Mouse (Mus musculus) inflammation-experienced regulatory T-cells, adult 6 months (primary cell): Measurements from ENCODE around the gene Ntm. TPM values are rescaled to one million over a fixed set of nuclear protein-coding genes. Genes with fewer than 3 reads are reported as not detected.

ENCODE experiments used
- ATAC-seq: one replicate; pipeline ENCODE4 v1.8.0; 2017
- polyA plus RNA-seq, 3 experiments: library from polyadenylated mRNA; unstranded; fragments of 100-300 nt; shearing (Covaris generic); gene quantifications; one replicate each; pipeline ENCODE4 v1.2.1; 2017

Gene Ntm
- polyA plus RNA-seq, 3 experiments from 2014 or later = not detected

DNA sequence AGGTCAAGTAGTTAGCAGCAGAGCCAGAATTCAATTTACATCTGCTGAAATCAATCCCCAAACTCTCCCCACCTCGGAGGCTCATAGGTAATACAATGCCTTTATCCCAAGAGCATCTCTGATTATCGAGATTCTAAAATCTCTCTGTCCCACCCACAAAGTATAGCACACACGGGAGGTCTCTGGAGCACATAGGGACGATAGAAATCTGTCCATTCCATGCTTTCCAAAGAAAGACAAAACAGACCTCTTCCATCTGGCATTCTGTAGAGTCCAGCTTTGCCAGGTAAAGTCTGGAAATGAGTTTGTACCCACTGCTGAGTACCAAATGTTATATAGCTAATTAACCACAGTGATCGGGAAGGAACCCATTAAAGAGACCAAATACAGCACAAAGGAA is 388.4 kb downstream of the Ntm start:
- no peak for ATAC-seq

- no peak for ATAC-seq
Measured at GRCm38 (mm10) chr9:29568571-29568970, 394.4 kb downstream of the Ntm start.

- ATAC-seq = no peak
Measured at GRCm38 (mm10) chr9:29562419-29563071, 400.4 kb downstream of the Ntm start.

- no peak for ATAC-seq
Measured at GRCm38 (mm10) chr9:29558915-29559314, 404.0 kb downstream of the Ntm start.

DNA sequence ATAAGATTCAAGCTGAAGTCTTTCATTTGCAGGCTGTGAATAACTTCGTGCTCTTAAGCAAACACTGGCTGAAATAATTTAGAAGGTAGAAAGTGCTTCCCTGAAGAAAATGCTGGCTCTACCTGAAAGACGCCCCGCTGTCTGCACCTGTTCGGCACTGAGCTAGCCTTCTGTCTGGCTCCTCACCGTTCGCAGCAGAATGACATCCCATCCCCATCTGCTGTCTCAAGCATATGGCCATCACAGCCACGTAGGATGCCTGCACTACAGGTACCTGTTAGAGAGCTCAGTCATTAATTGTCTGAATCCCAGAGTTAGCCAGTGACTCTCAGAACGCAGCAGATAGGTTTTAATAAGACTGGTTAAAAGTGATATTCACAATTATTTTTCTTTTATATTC is 412.4 kb downstream of the Ntm start:
- no peak for ATAC-seq

DNA sequence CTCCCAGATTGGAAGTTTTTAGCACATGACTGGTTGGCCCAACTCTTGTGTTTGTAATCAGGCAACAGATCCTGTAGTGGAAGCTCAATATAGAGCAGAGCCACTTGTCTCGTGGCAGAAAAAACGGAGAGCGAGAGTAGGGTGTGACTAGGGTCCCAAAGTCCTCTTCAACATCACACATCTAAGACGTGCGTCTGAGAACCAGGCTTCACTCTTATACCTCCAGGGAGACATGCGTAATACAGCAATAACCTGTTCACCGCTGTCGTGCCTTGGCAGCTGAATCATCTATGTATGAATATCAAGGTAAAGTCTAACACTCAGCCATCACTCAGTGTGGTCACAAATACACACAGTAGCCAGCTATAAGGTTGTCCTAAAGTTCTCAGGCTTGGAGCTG is 412.8 kb downstream of the Ntm start:
- no peak for ATAC-seq

- ATAC-seq = no peak
Measured at GRCm38 (mm10) chr9:29536415-29536814, 426.5 kb downstream of the Ntm start.

GRCm38 (mm10) chr9:29534773-29535172 is 428.2 kb downstream of the Ntm start:
- no peak for ATAC-seq

GRCm38 (mm10) chr9:29534304-29534703 is 428.6 kb downstream of the Ntm start:
- no peak for ATAC-seq

- ATAC-seq = no peak
Measured at GRCm38 (mm10) chr9:29533556-29533955, 429.4 kb downstream of the Ntm start.

- ATAC-seq = no peak
Measured at GRCm38 (mm10) chr9:29531147-29531917, 431.6 kb downstream of the Ntm start.

DNA sequence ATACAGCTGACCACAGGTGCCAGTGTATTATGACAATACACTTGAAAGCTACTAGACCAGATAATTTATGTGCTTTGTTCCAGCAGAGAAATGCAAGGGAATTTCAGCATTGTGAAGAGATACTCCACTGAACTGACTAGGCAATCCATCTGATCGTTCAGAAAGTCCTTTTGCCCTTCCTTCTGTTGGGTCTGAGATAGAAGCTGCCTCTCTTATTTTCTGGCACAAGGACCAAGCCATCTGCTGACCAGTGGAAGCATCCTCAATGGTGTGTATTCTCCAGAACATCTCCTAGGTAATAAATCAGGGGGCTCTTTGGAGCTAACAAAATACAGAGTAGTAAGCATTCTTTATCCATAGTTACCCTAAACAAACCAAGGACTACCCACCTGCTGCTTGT is 438.8 kb downstream of the Ntm start:
- ATAC-seq = no peak

DNA sequence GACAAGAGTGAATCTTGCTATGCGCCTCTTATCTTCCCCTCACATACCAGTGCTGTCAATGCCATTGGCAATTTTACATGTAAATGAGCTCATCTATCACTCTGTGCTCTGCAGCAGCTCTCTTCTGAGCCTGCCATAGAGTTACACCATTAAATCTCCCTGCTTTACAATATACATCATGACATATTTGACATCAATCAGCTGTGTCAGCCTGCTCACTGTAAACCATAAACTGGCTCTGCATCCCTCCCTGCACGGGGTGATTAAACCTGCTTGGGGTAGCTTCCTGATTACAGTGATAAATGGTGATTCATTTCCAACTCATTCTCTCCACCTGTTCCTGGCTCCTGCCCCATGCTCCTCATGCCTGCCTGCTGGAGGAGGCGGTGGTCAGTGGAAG is 439.7 kb downstream of the Ntm start:
- ATAC-seq = no peak

GRCm38 (mm10) chr9:29519181-29519580 is 443.8 kb downstream of the Ntm start:
- no peak for ATAC-seq

DNA sequence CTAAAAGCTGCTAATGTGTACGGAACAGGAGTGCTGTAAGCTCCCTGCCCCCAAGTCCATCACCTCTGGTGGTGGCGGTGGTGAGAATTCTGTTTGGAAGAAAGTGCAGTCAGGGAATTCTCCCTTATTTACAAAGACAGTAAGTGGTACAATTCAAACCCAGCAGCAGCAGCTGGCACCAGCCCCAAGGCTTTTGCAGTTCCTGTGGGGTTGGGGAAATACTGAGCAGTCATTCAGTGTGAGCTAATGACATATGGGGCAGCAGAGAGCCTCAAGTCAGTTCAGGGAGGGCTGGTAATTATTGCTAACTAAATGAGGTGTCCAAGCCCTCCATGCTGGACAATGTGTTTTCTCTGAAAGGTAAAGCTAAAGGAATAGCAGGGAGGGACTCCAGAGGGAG is 446.3 kb downstream of the Ntm start:
- no peak for ATAC-seq

- ATAC-seq = no peak
Measured at GRCm38 (mm10) chr9:29514588-29515356, 448.2 kb downstream of the Ntm start.

DNA sequence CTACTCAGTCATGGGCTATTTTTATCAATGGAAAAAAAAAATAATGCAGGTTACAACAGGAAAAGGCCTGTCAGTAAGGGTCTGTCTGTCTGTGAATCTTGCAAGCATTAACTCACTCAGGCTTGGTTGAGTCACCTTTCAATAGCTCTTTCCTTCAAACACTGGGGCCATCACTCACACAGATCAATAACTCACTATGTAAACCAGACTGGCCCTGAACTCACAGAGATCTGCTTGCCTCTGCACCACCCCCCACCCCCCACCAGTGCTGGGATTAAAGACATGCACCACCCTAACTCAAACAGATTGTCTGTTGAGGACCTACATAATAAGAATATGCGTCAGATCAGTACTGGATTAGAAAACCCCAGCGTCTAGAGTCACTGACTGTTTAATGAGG is 466.9 kb downstream of the Ntm start:
- ATAC-seq = no peak

GRCm38 (mm10) chr9:29482272-29482671 is 480.7 kb downstream of the Ntm start:
- ATAC-seq = no peak

GRCm38 (mm10) chr9:29479051-29479450 is 483.9 kb downstream of the Ntm start:
- ATAC-seq = no peak

GRCm38 (mm10) chr9:29477219-29477618 is 485.7 kb downstream of the Ntm start:
- ATAC-seq = no peak

- no peak for ATAC-seq
Measured at GRCm38 (mm10) chr9:29473418-29473817, 489.5 kb downstream of the Ntm start.

- ATAC-seq = no peak
Measured at GRCm38 (mm10) chr9:29472226-29472625, 490.7 kb downstream of the Ntm start.

DNA sequence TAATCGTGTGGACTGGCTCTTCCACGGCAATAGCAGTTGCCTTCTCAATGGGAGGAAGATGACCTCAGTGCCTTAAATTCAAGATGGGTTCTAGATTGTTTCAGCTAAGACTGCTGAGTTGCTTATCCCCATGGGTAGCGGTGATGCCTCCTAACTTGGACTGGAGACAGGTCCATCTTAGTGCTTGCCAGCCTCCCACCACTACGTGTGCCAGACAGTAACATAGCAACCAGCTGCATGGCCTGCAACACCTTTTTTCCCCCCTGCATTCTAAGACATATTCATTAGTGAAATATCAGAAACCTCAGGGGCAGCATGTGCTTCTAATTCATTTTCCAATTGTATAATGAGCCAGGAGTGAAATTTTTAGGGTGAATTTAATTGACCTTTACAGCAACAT is 498.2 kb downstream of the Ntm start:
- no peak for ATAC-seq
